Mouse (Mus musculus) lung, adult 2 months (tissue): ENCODE results near the gene Olfr485.
"Not testable (repeated sequence)": the region's sequence is repeated elsewhere in the genome, so short reads cannot be mapped to it uniquely, and the experiment has no call there.

Source experiments
- CTCF ChIP-seq: fragments of 200-500 bp; IDR thresholded peaks from 2 replicates; pipeline ENCODE4 v1.5.1; 2011; ENCODE audit warnings: mild to moderate bottlenecking, low read length, control low read depth; ENCODE audit not compliant: insufficient read depth
- POLR2A ChIP-seq: fragments of 200-500 bp; IDR thresholded peaks from 2 replicates; pipeline ENCODE4 v1.6.1; 2011; ENCODE audit warnings: low read depth, mild to moderate bottlenecking, control low read depth, low read length, borderline replicate concordance; ENCODE audit errors: extremely low read depth

GRCm38 (mm10) chr7:108185237-108185636, 25.6 kb upstream of the Olfr485 start:
- not testable (repeated sequence) for TF ChIP-seq CTCF, POLR2A
